9 mouse cellular contexts compared by ENCODE assay signal in genomic region chr1:73850173-73851014, GRCm38 (mm10).
DNase-seq lines count a peak whose midpoint lies in the region; ATAC-seq and TF ChIP-seq lines count a peak whose summit lies in the region.
"Had no signal": no experiment of that assay in that cellular context is flagged by ENCODE, and none has a peak within 500 bp of the region (broad histone marks: within the 10 kb centered on the region; RNA-seq: fewer than 3 reads in every experiment).

No protein-coding gene starts in this region.

- H3K9ac ChIP-seq in hindbrain, postnatal 0 days (replicated peaks; ENCODE audit: low read length) = no peak overlapping the region

- H3K36me3 ChIP-seq in hindbrain, postnatal 0 days (ENCODE audit: insufficient read depth, low read length) = no peaks in the 10 kb centered on the region

- H3K4me3 ChIP-seq in hindbrain, postnatal 0 days (ENCODE audit: low read length) = no peak overlapping the region
- H3K4me3 ChIP-seq: myocyte had no signal

- peaks cover 9% of the 10 kb centered on the region; the same call in 1 of the 2 replicates for H3K4me1 ChIP-seq in hindbrain, postnatal 0 days (ENCODE audit: insufficient read depth, low read length)

- 28% methylated on average over 11 of the region's 11 CpGs for WGBS in hindbrain, postnatal 0 days
- 45% methylated on average over 11 of the region's 11 CpGs for WGBS in large intestine, adult 2 months

- peak overlapping the region; percentile 41 for H3K27ac ChIP-seq in hindbrain, postnatal 0 days

- no peak for TF ChIP-seq CTCF in hindbrain, postnatal 0 days (IDR thresholded peaks at IDR 0.05; ENCODE audit: low read depth)

- ATAC-seq in hindbrain, postnatal 0 days = peak; percentile 76

- no peak overlapping the region for H3K4me2 ChIP-seq in hindbrain, postnatal 0 days (ENCODE audit: low read depth, low read length)

- no peaks in the 10 kb centered on the region for H3K9me3 ChIP-seq in hindbrain, postnatal 0 days (ENCODE audit: low read length)

- H3K27me3 ChIP-seq in hindbrain, postnatal 0 days (ENCODE audit: insufficient read depth, low read length) = no peaks in the 10 kb centered on the region

- DNase-seq in NIH3T3 (ENCODE audit: low read depth) = peak; percentile 17
- peak; percentile 14 for DNase-seq in adipocyte (ENCODE audit: low spot score)
- peak; percentile 87 for DNase-seq in hindbrain, postnatal 0 days (ENCODE audit: low spot score)
- DNase-seq in large intestine, adult 2 months (ENCODE audit: low read depth, low spot score) = peak; percentile 57
- DNase-seq in adrenal gland, adult (ENCODE audit: inconsistent age in 2 of 2, low spot score in 1 of 2) = no peak
- DNase-seq in frontal cortex, postnatal 25 days (ENCODE audit: low spot score in 2 of 2) = no peak
- no peak for DNase-seq in layer of hippocampus, postnatal 25 days (ENCODE audit: extremely low spot score in 1 of 2, low spot score in 1 of 2)
- DNase-seq: heart, postnatal 14 days had no signal

Comparison
In these comparisons a context has a peak if more than half of its experiments do, and no peak if none do; other contexts are left out.
1. DNase-seq: peak in NIH3T3 (single experiment), adipocyte (single experiment), hindbrain, postnatal 0 days (single experiment) and large intestine, adult 2 months (single experiment); none in adrenal gland, adult (0 of 2), frontal cortex, postnatal 25 days (0 of 2) and layer of hippocampus, postnatal 25 days (0 of 2).